Mouse (Mus musculus) cerebellum, adult 2 months (tissue): ENCODE data around the gene Rab5c.

ENCODE experiments used
- CTCF ChIP-seq: fragments of 200-500 bp; IDR thresholded peaks from 2 replicates; pipeline ENCODE4 v1.5.1; 2011; ENCODE audit warnings: low read depth, mild to moderate bottlenecking, control low read depth, low read length, moderate library complexity, borderline replicate concordance; ENCODE audit not compliant: insufficient read depth
- POLR2A ChIP-seq: fragments of 200-500 bp; IDR thresholded peaks from 2 replicates; pipeline ENCODE4 v1.6.1; 2011; ENCODE audit warnings: low read length, control low read depth, borderline replicate concordance; ENCODE audit not compliant: insufficient read depth

GRCm38 (mm10) chr11:100729976-100730375 is 8.0 kb downstream of the Rab5c start:
- TF ChIP-seq POLR2A = no peak
- TF ChIP-seq CTCF = no peak
